Mouse (Mus musculus): ENCODE data around the gene Clcn1. TPM values are rescaled to one million over a fixed set of nuclear protein-coding genes. Genes with fewer than 3 reads are reported as not detected.

Clcn1 gene
- polyA plus RNA-seq, 1 experiment from 2014 or later: 1.0 TPM

- H3K4me2 ChIP-seq (ENCODE audit: low read depth, low read length): peak overlapping the region; percentile 98
- peaks cover 3% of the 10 kb centered on the region; the same call in 1 of the 2 replicates for H3K4me1 ChIP-seq (ENCODE audit: control insufficient read depth, insufficient read depth, low read length)
- ATAC-seq (replicated peaks; ENCODE audit: insufficient number of reproducible peaks, low FRiP score, low TSS enrichment, low read depth): no peak
- H3K4me3 ChIP-seq (ENCODE audit: low read depth, low read length): peak overlapping the region; percentile 56
- 1% methylated on average over 23 of the region's 28 CpGs for WGBS
- no peaks in the 10 kb centered on the region for H3K36me3 ChIP-seq (replicated peaks; ENCODE audit: control insufficient read depth, insufficient read depth, low read depth, low read length)
- DNase-seq (ENCODE audit: low spot score): no peak
- peak overlapping the region; percentile 61 for H3K9ac ChIP-seq (replicated peaks; ENCODE audit: low read length)
- H3K27me3 ChIP-seq (ENCODE audit: control insufficient read depth, insufficient read depth, low read length): peaks cover 11% of the 10 kb centered on the region
- no peaks in the 10 kb centered on the region for H3K9me3 ChIP-seq (replicated peaks; ENCODE audit: control insufficient read depth, low read length)
- no peak overlapping the region for H3K27ac ChIP-seq (replicated peaks; ENCODE audit: low read depth, low read length)
These were observed 37.0 kb downstream of the Clcn1 start for GRCm38 (mm10) chr6:42323371-42324066.

- WGBS: under 1% methylated on average over 17 of the region's 32 CpGs
- DNase-seq (ENCODE audit: low spot score) (peak; percentile 51), ATAC-seq (replicated peaks; ENCODE audit: insufficient number of reproducible peaks, low FRiP score, low TSS enrichment, low read depth) (peak; percentile 74)
- Histone ChIP-seq H3K27me3 (ENCODE audit: control insufficient read depth, insufficient read depth, low read length) (peaks cover 11% of the 10 kb centered on the region), H3K27ac (replicated peaks; ENCODE audit: low read depth, low read length) (no peak overlapping the region), H3K9me3 (replicated peaks; ENCODE audit: control insufficient read depth, low read length) (no peaks in the 10 kb centered on the region), H3K4me3 (ENCODE audit: low read depth, low read length) (peak overlapping the region; percentile 56), H3K9ac (replicated peaks; ENCODE audit: low read length) (peak overlapping the region; percentile 61), H3K4me2 (ENCODE audit: low read depth, low read length) (peak overlapping the region; percentile 98), H3K36me3 (replicated peaks; ENCODE audit: control insufficient read depth, insufficient read depth, low read depth, low read length) (no peaks in the 10 kb centered on the region), H3K4me1 (ENCODE audit: control insufficient read depth, insufficient read depth, low read length) (peaks cover 3% of the 10 kb centered on the region; the same call in 1 of the 2 replicates)
These were observed 37.6 kb downstream of the Clcn1 start for GRCm38 (mm10) chr6:42324067-42324481.

GRCm38 (mm10) chr6:42324482-42325267 is 38.2 kb downstream of the Clcn1 start, which contains the start of gene Fam131b:
Gene Fam131b, minus strand, starts transcription at chr6:42324643.
- WGBS: under 1% methylated on average over 41 of the region's 68 CpGs
- Histone ChIP-seq H3K9ac (replicated peaks; ENCODE audit: low read length) (peak within 1 kb of the TSS; percentile 61), H3K4me3 (ENCODE audit: low read depth, low read length) (peak within 1 kb of the TSS; percentile 56), H3K9me3 (replicated peaks; ENCODE audit: control insufficient read depth, low read length) (no peaks in the 10 kb centered on the region), H3K27me3 (ENCODE audit: control insufficient read depth, insufficient read depth, low read length) (peaks cover 11% of the 10 kb centered on the region), H3K4me1 (ENCODE audit: control insufficient read depth, insufficient read depth, low read length) (peaks cover 3% of the 10 kb centered on the region; the same call in 1 of the 2 replicates), H3K27ac (replicated peaks; ENCODE audit: low read depth, low read length) (no peak within 1 kb of the TSS), H3K36me3 (replicated peaks; ENCODE audit: control insufficient read depth, insufficient read depth, low read depth, low read length) (no peaks in the 10 kb centered on the region), H3K4me2 (ENCODE audit: low read depth, low read length) (peak within 1 kb of the TSS; percentile 98)
- ATAC-seq (replicated peaks; ENCODE audit: insufficient number of reproducible peaks, low FRiP score, low TSS enrichment, low read depth): peak; percentile 86
- peak; percentile 68 for DNase-seq (ENCODE audit: low spot score)

- Histone ChIP-seq H3K4me1 (ENCODE audit: control insufficient read depth, insufficient read depth, low read length) (peaks cover 3% of the 10 kb centered on the region; the same call in 1 of the 2 replicates), H3K4me3 (ENCODE audit: low read depth, low read length) (peak overlapping the region; percentile 56), H3K4me2 (ENCODE audit: low read depth, low read length) (peak overlapping the region; percentile 98), H3K9ac (replicated peaks; ENCODE audit: low read length) (peak overlapping the region; percentile 61), H3K27me3 (ENCODE audit: control insufficient read depth, insufficient read depth, low read length) (peaks cover 11% of the 10 kb centered on the region), H3K9me3 (replicated peaks; ENCODE audit: control insufficient read depth, low read length) (no peaks in the 10 kb centered on the region), H3K27ac (replicated peaks; ENCODE audit: low read depth, low read length) (no peak overlapping the region), H3K36me3 (replicated peaks; ENCODE audit: control insufficient read depth, insufficient read depth, low read depth, low read length) (no peaks in the 10 kb centered on the region)
- ATAC-seq (replicated peaks; ENCODE audit: insufficient number of reproducible peaks, low FRiP score, low TSS enrichment, low read depth) (no peak), DNase-seq (ENCODE audit: low spot score) (peak; percentile 78)
- WGBS: under 1% methylated on average over 7 of the region's 7 CpGs
These were observed 38.8 kb downstream of the Clcn1 start for GRCm38 (mm10) chr6:42325268-42325609.

- Histone ChIP-seq H3K9me3 (replicated peaks; ENCODE audit: control insufficient read depth, low read length) (no peaks in the 10 kb centered on the region), H3K36me3 (replicated peaks; ENCODE audit: control insufficient read depth, insufficient read depth, low read depth, low read length) (no peaks in the 10 kb centered on the region), H3K27me3 (ENCODE audit: control insufficient read depth, insufficient read depth, low read length) (peaks cover 11% of the 10 kb centered on the region), H3K4me1 (ENCODE audit: control insufficient read depth, insufficient read depth, low read length) (peaks cover 3% of the 10 kb centered on the region; the same call in 1 of the 2 replicates), H3K4me3 (ENCODE audit: low read depth, low read length) (no peak overlapping the region), H3K4me2 (ENCODE audit: low read depth, low read length) (no peak overlapping the region), H3K27ac (replicated peaks; ENCODE audit: low read depth, low read length) (no peak overlapping the region), H3K9ac (replicated peaks; ENCODE audit: low read length) (no peak overlapping the region)
- DNase-seq (ENCODE audit: low spot score): no peak
- 90% methylated on average over 3 of the region's 3 CpGs for WGBS
- ATAC-seq (replicated peaks; ENCODE audit: insufficient number of reproducible peaks, low FRiP score, low TSS enrichment, low read depth): no peak
These were observed 40.0 kb downstream of the Clcn1 start for GRCm38 (mm10) chr6:42326509-42326908.

- Histone ChIP-seq H3K9me3 (replicated peaks; ENCODE audit: control insufficient read depth, low read length) (no peaks in the 10 kb centered on the region), H3K9ac (replicated peaks; ENCODE audit: low read length) (no peak overlapping the region), H3K27me3 (ENCODE audit: control insufficient read depth, insufficient read depth, low read length) (peaks cover 3% of the 10 kb centered on the region; the same call in 1 of the 2 replicates), H3K4me2 (ENCODE audit: low read depth, low read length) (no peak overlapping the region), H3K4me1 (ENCODE audit: control insufficient read depth, insufficient read depth, low read length) (no peaks in the 10 kb centered on the region), H3K36me3 (replicated peaks; ENCODE audit: control insufficient read depth, insufficient read depth, low read depth, low read length) (no peaks in the 10 kb centered on the region), H3K27ac (replicated peaks; ENCODE audit: low read depth, low read length) (no peak overlapping the region), H3K4me3 (ENCODE audit: low read depth, low read length) (no peak overlapping the region)
- 75% methylated on average over 3 of the region's 3 CpGs for WGBS
- ATAC-seq (replicated peaks; ENCODE audit: insufficient number of reproducible peaks, low FRiP score, low TSS enrichment, low read depth): no peak
- no peak for DNase-seq (ENCODE audit: low spot score)
These were observed 42.3 kb downstream of the Clcn1 start for GRCm38 (mm10) chr6:42328757-42329156.

GRCm38 (mm10) chr6:42330216-42330615 is 43.7 kb downstream of the Clcn1 start:
- Histone ChIP-seq H3K4me3 (ENCODE audit: low read depth, low read length) (no peak overlapping the region), H3K9me3 (replicated peaks; ENCODE audit: control insufficient read depth, low read length) (no peaks in the 10 kb centered on the region), H3K27ac (replicated peaks; ENCODE audit: low read depth, low read length) (no peak overlapping the region), H3K4me1 (ENCODE audit: control insufficient read depth, insufficient read depth, low read length) (no peaks in the 10 kb centered on the region), H3K36me3 (replicated peaks; ENCODE audit: control insufficient read depth, insufficient read depth, low read depth, low read length) (no peaks in the 10 kb centered on the region), H3K4me2 (ENCODE audit: low read depth, low read length) (no peak overlapping the region), H3K9ac (replicated peaks; ENCODE audit: low read length) (no peak overlapping the region), H3K27me3 (ENCODE audit: control insufficient read depth, insufficient read depth, low read length) (no peaks in the 10 kb centered on the region; the same call in 1 of the 2 replicates)
- ATAC-seq (replicated peaks; ENCODE audit: insufficient number of reproducible peaks, low FRiP score, low TSS enrichment, low read depth) (no peak), DNase-seq (ENCODE audit: low spot score) (no peak)
- WGBS: 83% methylated on average over 3 of the region's 3 CpGs

GRCm38 (mm10) chr6:42330946-42331345 is 44.5 kb downstream of the Clcn1 start:
- Histone ChIP-seq H3K4me2 (ENCODE audit: low read depth, low read length) (no peak overlapping the region), H3K27me3 (ENCODE audit: control insufficient read depth, insufficient read depth, low read length) (no peaks in the 10 kb centered on the region), H3K4me1 (ENCODE audit: control insufficient read depth, insufficient read depth, low read length) (no peaks in the 10 kb centered on the region), H3K9ac (replicated peaks; ENCODE audit: low read length) (no peak overlapping the region), H3K9me3 (replicated peaks; ENCODE audit: control insufficient read depth, low read length) (no peaks in the 10 kb centered on the region), H3K4me3 (ENCODE audit: low read depth, low read length) (no peak overlapping the region), H3K27ac (replicated peaks; ENCODE audit: low read depth, low read length) (no peak overlapping the region), H3K36me3 (replicated peaks; ENCODE audit: control insufficient read depth, insufficient read depth, low read depth, low read length) (no peaks in the 10 kb centered on the region)
- 81% methylated on average over 3 of the region's 3 CpGs for WGBS
- ATAC-seq (replicated peaks; ENCODE audit: insufficient number of reproducible peaks, low FRiP score, low TSS enrichment, low read depth): no peak
- DNase-seq (ENCODE audit: low spot score): no peak

Measured in embryonic facial prominence, embryonic 11.5 days (tissue).